Mouse (Mus musculus) bone marrow macrophage, adult 2 months (primary cell): ENCODE measurements around the gene Batf2. TPM values are rescaled to one million over a fixed set of nuclear protein-coding genes. Genes with fewer than 3 reads are reported as not detected.
A peak's percentile ranks its signal among the peaks of the same experiment; 100 is the strongest.

Experiments
- H3K27ac ChIP-seq: 2 replicates; pipeline ENCODE4 v1.5.1; 2012; ENCODE audit warnings: low read depth, low read length; ENCODE audit not compliant: insufficient read depth
- H3K4me1 ChIP-seq: 2 replicates; pipeline ENCODE4 v1.6.1; 2012; ENCODE audit warnings: low read length; ENCODE audit not compliant: control insufficient read depth, insufficient read depth
- H3K4me3 ChIP-seq: 2 replicates; pipeline ENCODE4 v1.5.1; 2012; ENCODE audit warnings: mild to moderate bottlenecking, low read length, moderate library complexity; ENCODE audit not compliant: insufficient read depth
- CTCF ChIP-seq: IDR thresholded peaks from 2 replicates; pipeline ENCODE4 v1.5.1; 2012; ENCODE audit warnings: low read depth, mild to moderate bottlenecking, low read length, moderate library complexity
- POLR2A ChIP-seq: IDR thresholded peaks from 2 replicates; pipeline ENCODE4 v1.6.1; 2012; ENCODE audit warnings: mild to moderate bottlenecking, low read depth, low read length, borderline replicate concordance
- polyA plus RNA-seq: library from polyadenylated mRNA; stranded (reverse); fragments of >200 nt; gene quantifications from 2 replicates; pipeline ENCODE4 v1.2.4, GENCODE M21; 2012; ENCODE audit not compliant: missing spikeins, insufficient read depth, insufficient read length

The Batf2 gene
- 6.2 and 7.9 TPM in 2 replicates for polyA plus RNA-seq

GRCm38 (mm10) chr19:6140678-6141393 is at the start of gene Batf2:
Gene Batf2, plus strand, starts transcription at chr19:6140983.
- Histone ChIP-seq H3K4me1 (peaks cover 15% of the 10 kb centered on the region), H3K4me3 (peak within 1 kb of the TSS; percentile 75), H3K27ac (peak within 1 kb of the TSS; percentile 91)
- TF ChIP-seq POLR2A (no peak), CTCF (no peak; the same call in 1 of the 2 replicates)

GRCm38 (mm10) chr19:6094119-6094518 is 46.7 kb upstream of the Batf2 start, which contains the start of gene AC131692.1:
Gene AC131692.1, plus strand, starts transcription at chr19:6094419.
- TF ChIP-seq CTCF (no peak), POLR2A (no peak)
- Histone ChIP-seq H3K4me1 (peaks cover 17% of the 10 kb centered on the region), H3K27ac (no peak within 1 kb of the TSS), H3K4me3 (no peak within 1 kb of the TSS)

- Histone ChIP-seq H3K4me3 (no peak overlapping the region), H3K4me1 (peaks cover 21% of the 10 kb centered on the region), H3K27ac (no peak overlapping the region)
- no peak for TF ChIP-seq POLR2A
- TF ChIP-seq CTCF: no peak
These were observed 42.9 kb upstream of the Batf2 start for GRCm38 (mm10) chr19:6097847-6098246.

- Histone ChIP-seq H3K4me3 (no peak overlapping the region), H3K27ac (no peak overlapping the region), H3K4me1 (peaks cover 24% of the 10 kb centered on the region)
- TF ChIP-seq POLR2A: no peak
These were observed 39.6 kb upstream of the Batf2 start for GRCm38 (mm10) chr19:6101186-6101585.

GRCm38 (mm10) chr19:6102169-6102853 is 38.5 kb upstream of the Batf2 start:
- H3K4me3 ChIP-seq: no peak overlapping the region
- H3K27ac ChIP-seq: no peak overlapping the region
- H3K4me1 ChIP-seq: peaks cover 21% of the 10 kb centered on the region
- TF ChIP-seq CTCF (no peak), POLR2A (no peak)

GRCm38 (mm10) chr19:6104476-6104875 is 36.3 kb upstream of the Batf2 start:
- no peak overlapping the region for H3K27ac ChIP-seq
- no peak for TF ChIP-seq POLR2A
- no peak for TF ChIP-seq CTCF
- no peak overlapping the region for H3K4me3 ChIP-seq
- peaks cover 3% of the 10 kb centered on the region for H3K4me1 ChIP-seq

- Histone ChIP-seq H3K27ac (no peak within 1 kb of the TSS), H3K4me1 (0 out of 2 replicates have a peak, but pooled peaks cover 3% of the 10 kb centered on the region), H3K4me3 (no peak within 1 kb of the TSS)
- TF ChIP-seq CTCF: no peak
- TF ChIP-seq POLR2A: no peak
These were observed 35.2 kb upstream of the Batf2 start, which contains the start of gene Naaladl1 for GRCm38 (mm10) chr19:6105586-6105985. Gene Naaladl1, plus strand, starts transcription at chr19:6105782.

GRCm38 (mm10) chr19:6113116-6113515 is 27.7 kb upstream of the Batf2 start:
- no peak overlapping the region for H3K4me3 ChIP-seq
- H3K4me1 ChIP-seq: peaks cover 9% of the 10 kb centered on the region
- TF ChIP-seq POLR2A (no peak), CTCF (no peak)
- H3K27ac ChIP-seq: no peak overlapping the region

GRCm38 (mm10) chr19:6116113-6116850 is 24.5 kb upstream of the Batf2 start:
- H3K4me1 ChIP-seq: peaks cover 11% of the 10 kb centered on the region
- H3K4me3 ChIP-seq: peak overlapping the region; percentile 97; the same call in 1 of the 2 replicates
- no peak overlapping the region for H3K27ac ChIP-seq
- no peak for TF ChIP-seq POLR2A
- TF ChIP-seq CTCF: no peak

- H3K27ac ChIP-seq: peak overlapping the region; percentile 93
- no peak for TF ChIP-seq CTCF
- no peak for TF ChIP-seq POLR2A
- peaks cover 11% of the 10 kb centered on the region for H3K4me1 ChIP-seq
- H3K4me3 ChIP-seq: peak overlapping the region; percentile 97
These were observed 23.3 kb upstream of the Batf2 start for GRCm38 (mm10) chr19:6117346-6117985.
